Mouse (Mus musculus): ENCODE data around the gene Tns2. TPM values are rescaled to one million over a fixed set of nuclear protein-coding genes. Genes with fewer than 3 reads are reported as not detected.
"Not testable (repeated sequence)": the region's sequence is repeated elsewhere in the genome, so short reads cannot be mapped to it uniquely, and the experiment has no call there.

Tns2 gene
- polyA plus RNA-seq, 1 experiment from 2014 or later = 46.6 TPM

GRCm38 (mm10) chr15:102150301-102151135 lies 50.3 kb downstream of the Tns2 start, which contains the start of gene Soat2:
TSS of gene Soat2 (plus strand) at chr15:102150526.
- no peak within 1 kb of the TSS for H3K4me3 ChIP-seq (ENCODE audit: low read length)
- H3K4me2 ChIP-seq (replicated peaks; ENCODE audit: low read depth, low read length) = peak within 1 kb of the TSS; percentile 16; the same call in 1 of the 2 replicates
- H3K4me1 ChIP-seq (ENCODE audit: control insufficient read depth, insufficient read depth, low read length) = peaks cover 9% of the 10 kb centered on the region; the same call in 1 of the 2 replicates
- no peak within 1 kb of the TSS; the same call in 1 of the 2 replicates for H3K27ac ChIP-seq (ENCODE audit: low read depth, low read length)
- H3K9ac ChIP-seq (ENCODE audit: low read depth, low read length) = no peak within 1 kb of the TSS
- no peaks in the 10 kb centered on the region for H3K9me3 ChIP-seq (ENCODE audit: control insufficient read depth, low read length)
- no peaks in the 10 kb centered on the region for H3K36me3 ChIP-seq (ENCODE audit: control insufficient read depth, insufficient read depth, low read length)
- 0 out of 2 replicates have a peak, but pooled peaks cover 2% of the 10 kb centered on the region for H3K27me3 ChIP-seq (ENCODE audit: control insufficient read depth, insufficient read depth, low read length)
- no peak for ATAC-seq (ENCODE audit: low FRiP score, low TSS enrichment)
- WGBS = 43% methylated on average over 20 of the region's 20 CpGs

- H3K27ac ChIP-seq (ENCODE audit: low read depth, low read length) = no peak overlapping the region
- H3K4me1 ChIP-seq (ENCODE audit: control insufficient read depth, insufficient read depth, low read length) = peaks cover 9% of the 10 kb centered on the region; the same call in 1 of the 2 replicates
- no peaks in the 10 kb centered on the region for H3K9me3 ChIP-seq (ENCODE audit: control insufficient read depth, low read length)
- 27% methylated on average over 4 of the region's 4 CpGs for WGBS
- no peak overlapping the region for H3K4me3 ChIP-seq (ENCODE audit: low read length)
- ATAC-seq (ENCODE audit: low FRiP score, low TSS enrichment) = no peak
- H3K4me2 ChIP-seq (replicated peaks; ENCODE audit: low read depth, low read length) = no peak overlapping the region
- H3K9ac ChIP-seq (ENCODE audit: low read depth, low read length) = no peak overlapping the region
- H3K36me3 ChIP-seq (ENCODE audit: control insufficient read depth, insufficient read depth, low read length) = no peaks in the 10 kb centered on the region
- no peaks in the 10 kb centered on the region for H3K27me3 ChIP-seq (ENCODE audit: control insufficient read depth, insufficient read depth, low read length)
Measured at GRCm38 (mm10) chr15:102152646-102153045, 52.4 kb downstream of the Tns2 start.

- not testable (repeated sequence) for H3K4me3 ChIP-seq (ENCODE audit: low read length); H3K36me3 ChIP-seq (ENCODE audit: control insufficient read depth, insufficient read depth, low read length); ATAC-seq (ENCODE audit: low FRiP score, low TSS enrichment); H3K27ac ChIP-seq (ENCODE audit: low read depth, low read length); H3K9ac ChIP-seq (ENCODE audit: low read depth, low read length); H3K4me1 ChIP-seq (ENCODE audit: control insufficient read depth, insufficient read depth, low read length); H3K9me3 ChIP-seq (ENCODE audit: control insufficient read depth, low read length); H3K4me2 ChIP-seq (replicated peaks; ENCODE audit: low read depth, low read length); H3K27me3 ChIP-seq (ENCODE audit: control insufficient read depth, insufficient read depth, low read length)
- WGBS = 91% methylated on average over 6 of the region's 6 CpGs
Measured at GRCm38 (mm10) chr15:102155006-102155405, 54.8 kb downstream of the Tns2 start.

GRCm38 (mm10) chr15:102156836-102157235 lies 56.6 kb downstream of the Tns2 start:
- 40% methylated on average over 20 of the region's 20 CpGs for WGBS
- no peaks in the 10 kb centered on the region for H3K27me3 ChIP-seq (ENCODE audit: control insufficient read depth, insufficient read depth, low read length)
- no peak overlapping the region for H3K4me3 ChIP-seq (ENCODE audit: low read length)
- no peak for ATAC-seq (ENCODE audit: low FRiP score, low TSS enrichment)
- H3K9me3 ChIP-seq (ENCODE audit: control insufficient read depth, low read length) = no peaks in the 10 kb centered on the region
- H3K36me3 ChIP-seq (ENCODE audit: control insufficient read depth, insufficient read depth, low read length) = no peaks in the 10 kb centered on the region
- H3K4me2 ChIP-seq (replicated peaks; ENCODE audit: low read depth, low read length) = no peak overlapping the region
- H3K27ac ChIP-seq (ENCODE audit: low read depth, low read length) = no peak overlapping the region
- H3K4me1 ChIP-seq (ENCODE audit: control insufficient read depth, insufficient read depth, low read length) = no peaks in the 10 kb centered on the region
- H3K9ac ChIP-seq (ENCODE audit: low read depth, low read length) = no peak overlapping the region

- Histone ChIP-seq H3K9me3 (ENCODE audit: control insufficient read depth, low read length) (no peaks in the 10 kb centered on the region), H3K4me3 (ENCODE audit: low read length) (no peak overlapping the region), H3K27me3 (ENCODE audit: control insufficient read depth, insufficient read depth, low read length) (no peaks in the 10 kb centered on the region), H3K4me2 (replicated peaks; ENCODE audit: low read depth, low read length) (no peak overlapping the region), H3K4me1 (ENCODE audit: control insufficient read depth, insufficient read depth, low read length) (peaks cover 3% of the 10 kb centered on the region; the same call in 1 of the 2 replicates), H3K36me3 (ENCODE audit: control insufficient read depth, insufficient read depth, low read length) (no peaks in the 10 kb centered on the region), H3K27ac (ENCODE audit: low read depth, low read length) (no peak overlapping the region), H3K9ac (ENCODE audit: low read depth, low read length) (no peak overlapping the region)
- no peak for ATAC-seq (ENCODE audit: low FRiP score, low TSS enrichment)
- 63% methylated on average over 27 of the region's 27 CpGs for WGBS
Measured at GRCm38 (mm10) chr15:102160415-102161060, 60.3 kb downstream of the Tns2 start.

GRCm38 (mm10) chr15:102163900-102164693 lies 63.9 kb downstream of the Tns2 start:
- H3K4me1 ChIP-seq (ENCODE audit: control insufficient read depth, insufficient read depth, low read length) = peaks cover 19% of the 10 kb centered on the region; the same call in 1 of the 2 replicates
- no peaks in the 10 kb centered on the region for H3K36me3 ChIP-seq (ENCODE audit: control insufficient read depth, insufficient read depth, low read length)
- H3K27ac ChIP-seq (ENCODE audit: low read depth, low read length) = no peak overlapping the region
- no peaks in the 10 kb centered on the region for H3K9me3 ChIP-seq (ENCODE audit: control insufficient read depth, low read length)
- no peak for ATAC-seq (ENCODE audit: low FRiP score, low TSS enrichment)
- no peaks in the 10 kb centered on the region for H3K27me3 ChIP-seq (ENCODE audit: control insufficient read depth, insufficient read depth, low read length)
- no peak overlapping the region for H3K4me3 ChIP-seq (ENCODE audit: low read length)
- no peak overlapping the region for H3K4me2 ChIP-seq (replicated peaks; ENCODE audit: low read depth, low read length)
- no peak overlapping the region for H3K9ac ChIP-seq (ENCODE audit: low read depth, low read length)
- WGBS = 62% methylated on average over 3 of the region's 3 CpGs

GRCm38 (mm10) chr15:102165468-102166100 lies 65.4 kb downstream of the Tns2 start:
- Histone ChIP-seq H3K27me3 (ENCODE audit: control insufficient read depth, insufficient read depth, low read length) (no peaks in the 10 kb centered on the region), H3K4me1 (ENCODE audit: control insufficient read depth, insufficient read depth, low read length) (peaks cover 21% of the 10 kb centered on the region; the same call in 1 of the 2 replicates), H3K27ac (ENCODE audit: low read depth, low read length) (no peak overlapping the region), H3K9me3 (ENCODE audit: control insufficient read depth, low read length) (no peaks in the 10 kb centered on the region), H3K4me2 (replicated peaks; ENCODE audit: low read depth, low read length) (no peak overlapping the region), H3K9ac (ENCODE audit: low read depth, low read length) (no peak overlapping the region; the same call in 1 of the 2 replicates), H3K4me3 (ENCODE audit: low read length) (no peak overlapping the region), H3K36me3 (ENCODE audit: control insufficient read depth, insufficient read depth, low read length) (no peaks in the 10 kb centered on the region)
- no peak for ATAC-seq (ENCODE audit: low FRiP score, low TSS enrichment)
- WGBS = 46% methylated on average over 6 of the region's 6 CpGs
